Mouse (Mus musculus) layer of hippocampus, postnatal 25 days (tissue): ENCODE results near the gene Trmt6. TPM values are rescaled to one million over a fixed set of nuclear protein-coding genes. Genes with fewer than 3 reads are reported as not detected.

Experiments
- DNase-seq, 2 experiments: peaks; one replicate each; pipeline ENCODE4 v3.0.0; 2022; ENCODE audit warnings: mixed read lengths in 2 of 2, low spot score in 1 of 2; ENCODE audit errors: extremely low spot score in 1 of 2
- total RNA-seq, 2 experiments: library from RNA; stranded (reverse); gene quantifications; 2 replicates each; pipeline ENCODE4 v1.2.3; 2021

The Trmt6 gene
- total RNA-seq, result 10 to 100 TPM; 25.9 to 34.3 TPM

- peak; percentile 74 to 76 for DNase-seq
Measured at GRCm38 (mm10) chr2:132815608-132816314, at the start of gene Trmt6, which contains the start of gene Mcm8. Trmt6 (minus strand) TSS chr2:132816055. Mcm8 (plus strand) TSS chr2:132816141.

GRCm38 (mm10) chr2:132863325-132863724, 47.5 kb upstream of the Trmt6 start:
- no peak for DNase-seq

- DNase-seq, result no peak
Measured at GRCm38 (mm10) chr2:132861456-132861855, 45.6 kb upstream of the Trmt6 start.

- no peak for DNase-seq
Measured at GRCm38 (mm10) chr2:132860435-132860834, 44.6 kb upstream of the Trmt6 start.

DNA sequence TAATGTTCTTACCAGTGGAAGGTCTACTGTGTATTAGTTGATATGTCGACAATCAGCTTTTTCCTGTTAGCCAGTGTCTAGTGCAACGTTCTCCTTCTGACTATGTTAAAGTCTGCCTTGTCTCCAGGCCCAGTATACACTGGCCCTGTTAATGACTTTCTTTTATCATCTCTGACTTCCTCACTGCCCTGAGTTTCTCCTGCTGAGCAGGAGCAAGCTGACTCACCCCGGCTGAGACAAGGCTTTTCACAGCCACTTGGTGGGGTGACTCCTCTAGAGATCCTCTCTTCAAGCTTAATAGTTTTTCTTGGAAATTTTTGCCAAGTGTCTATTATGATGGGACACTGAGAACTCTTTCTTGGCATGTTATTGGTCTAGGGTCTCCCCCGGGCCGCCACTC, 40.5 kb upstream of the Trmt6 start:
- no peak for DNase-seq

GRCm38 (mm10) chr2:132853051-132853450, 37.2 kb upstream of the Trmt6 start:
- no peak for DNase-seq

DNA sequence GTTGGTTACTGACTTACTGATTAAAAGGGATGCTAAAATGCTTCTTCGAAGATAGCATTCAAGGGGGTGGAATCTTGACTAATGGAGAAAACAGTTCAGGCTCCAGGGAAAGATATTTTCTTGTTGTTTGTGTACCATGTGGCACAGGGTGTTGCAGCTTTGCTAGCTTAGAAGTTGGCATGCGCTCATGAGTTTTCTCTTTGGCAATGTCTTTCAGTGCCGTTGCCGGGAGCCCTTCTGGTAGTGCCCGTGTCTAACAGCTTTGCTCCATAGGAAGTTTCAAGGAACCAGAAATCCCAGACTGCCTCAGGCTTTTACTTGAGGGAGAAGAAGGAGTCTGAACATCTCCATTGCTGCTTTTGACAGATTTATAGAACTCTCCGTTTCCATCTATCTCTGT, 33.3 kb upstream of the Trmt6 start:
- peak in 1 of 2 experiments; percentile 10 for DNase-seq

DNA sequence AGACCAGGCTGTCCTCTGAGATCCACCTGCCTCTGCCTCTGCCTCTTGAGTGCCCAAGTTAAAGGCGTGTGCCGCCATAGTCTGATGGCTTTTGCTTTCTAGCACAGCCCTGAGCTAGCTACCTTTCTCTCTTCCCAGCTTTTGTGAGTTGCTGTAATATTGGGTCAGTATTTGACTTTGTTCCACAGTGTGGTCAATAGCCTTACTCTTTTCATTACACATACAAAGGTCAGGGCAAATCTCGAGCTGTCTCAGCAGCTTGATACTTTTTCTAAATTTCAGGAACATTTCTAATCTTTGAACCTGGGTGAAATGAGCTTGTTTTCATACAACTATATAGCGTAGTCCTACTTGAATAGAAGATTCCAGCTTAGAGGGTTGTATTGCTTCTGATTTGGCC, 32.5 kb upstream of the Trmt6 start:
- no peak for DNase-seq

DNA sequence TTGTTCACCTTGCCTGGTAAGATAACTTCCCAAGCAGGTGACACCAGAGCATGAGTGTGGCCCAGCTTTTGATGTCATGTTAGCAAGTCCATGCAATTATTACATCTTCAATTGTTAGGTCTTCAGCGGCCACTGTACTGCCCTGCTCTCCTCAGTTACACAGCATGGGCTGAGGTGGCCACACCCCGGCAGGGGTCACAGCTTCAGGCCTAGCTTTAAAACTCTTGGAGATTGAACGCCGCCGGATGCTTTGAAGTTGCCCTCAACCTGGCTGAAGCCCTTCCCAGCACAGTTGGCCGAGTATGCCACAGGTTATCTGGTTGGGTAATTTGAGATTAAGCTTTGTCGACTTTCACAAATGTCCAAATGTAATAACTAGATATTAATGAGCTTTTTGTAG, 31.7 kb upstream of the Trmt6 start:
- no peak for DNase-seq

GRCm38 (mm10) chr2:132846407-132847358, 30.8 kb upstream of the Trmt6 start, which contains the start of gene Crls1:
Crls1 (plus strand) TSS chr2:132846666.
- peak; percentile 99 to 100 for DNase-seq

GRCm38 (mm10) chr2:132841071-132841470, 25.2 kb upstream of the Trmt6 start:
- DNase-seq, result no peak

- DNase-seq, result no peak
Measured at GRCm38 (mm10) chr2:132802976-132803375, 12.9 kb downstream of the Trmt6 start.

DNA sequence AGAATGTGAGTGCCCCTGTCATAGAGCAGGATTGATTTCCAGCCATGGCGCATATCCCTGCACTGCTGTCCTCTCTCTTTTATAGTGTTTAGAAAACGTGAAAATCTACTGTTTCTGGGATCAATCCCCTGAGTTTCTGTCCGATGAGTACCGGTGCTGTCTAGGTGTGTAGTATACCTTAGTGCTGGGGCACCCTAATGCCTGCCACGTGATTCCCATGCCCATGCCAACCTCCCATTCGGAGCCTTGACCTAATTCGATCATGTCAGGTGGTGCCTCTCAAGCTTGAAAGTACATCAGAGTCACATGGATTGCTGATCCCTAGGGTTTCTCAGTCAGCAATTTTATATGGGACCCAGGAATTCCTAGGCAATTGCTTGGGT, 21.7 kb downstream of the Trmt6 start:
- no peak for DNase-seq

- no peak for DNase-seq
Measured at GRCm38 (mm10) chr2:132793441-132794203, 22.2 kb downstream of the Trmt6 start.

DNA sequence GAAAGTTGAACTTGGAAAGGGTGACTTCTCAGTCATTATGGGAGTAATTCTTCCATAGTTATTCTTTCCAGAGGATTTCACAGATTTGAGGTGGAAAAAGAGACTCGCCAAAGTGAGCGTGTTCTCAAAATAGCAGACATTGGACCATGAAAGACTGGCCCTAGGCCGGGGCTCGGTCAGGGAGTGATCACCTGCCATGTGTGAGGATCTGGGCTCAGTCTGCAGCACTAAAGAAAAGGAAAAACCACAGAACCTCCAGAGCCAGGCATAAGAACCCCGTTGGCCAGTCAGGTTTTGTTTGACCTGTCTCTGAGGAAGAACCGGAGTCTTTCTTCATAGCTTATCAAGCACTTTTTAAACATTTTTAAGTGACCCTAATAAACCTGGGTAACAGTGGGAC, 31.8 kb downstream of the Trmt6 start:
- no peak for DNase-seq

- DNase-seq, result peak; percentile 77 to 80
Measured at GRCm38 (mm10) chr2:132781439-132782068, 34.3 kb downstream of the Trmt6 start.

GRCm38 (mm10) chr2:132780978-132781377, 34.9 kb downstream of the Trmt6 start, which contains the start of gene Chgb:
Chgb (plus strand) TSS chr2:132781278.
- no peak for DNase-seq

DNA sequence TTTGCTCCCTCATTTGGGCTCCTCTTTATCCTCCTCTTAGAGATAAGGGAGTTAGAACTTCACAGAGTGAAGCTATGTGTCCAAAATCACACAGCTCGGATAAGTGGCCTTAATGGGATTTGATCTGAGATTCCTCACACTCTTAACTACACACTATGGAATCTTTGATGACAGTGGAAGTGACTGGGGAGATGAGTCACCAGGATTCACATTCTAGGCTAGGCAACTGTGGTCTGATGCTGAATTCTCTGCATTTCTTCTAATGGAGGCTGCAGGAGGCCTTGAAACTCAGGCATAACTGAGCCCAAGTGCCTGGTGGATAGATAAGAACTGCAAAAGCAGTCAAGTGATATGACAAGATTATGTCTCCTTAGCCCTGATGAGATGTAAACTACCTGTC, 45.0 kb downstream of the Trmt6 start:
- DNase-seq, result no peak

DNA sequence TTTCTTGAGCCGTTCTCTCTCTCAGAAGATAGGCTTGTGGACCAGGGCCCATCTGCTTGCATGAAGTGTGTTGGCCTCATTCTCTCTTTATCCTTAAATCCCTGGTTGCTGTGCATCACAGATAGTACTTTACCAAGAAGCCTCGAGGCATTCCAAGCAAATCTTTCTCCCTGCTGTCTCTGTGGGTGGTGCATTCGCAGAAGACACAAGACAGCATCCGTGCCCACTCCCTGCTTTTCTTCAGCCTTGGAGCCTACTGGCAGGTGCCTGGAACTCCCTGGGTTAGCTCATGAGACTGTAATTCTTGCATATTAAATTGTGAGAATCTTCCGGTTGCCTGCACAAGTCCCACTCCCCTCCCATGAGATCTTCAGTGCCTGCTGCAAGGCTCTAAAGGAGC, 57.9 kb downstream of the Trmt6 start:
- DNase-seq, result no peak
